Mouse (Mus musculus): ENCODE results near the gene Snrnp27. TPM values are rescaled to one million over a fixed set of nuclear protein-coding genes. Genes with fewer than 3 reads are reported as not detected.

Gene Snrnp27
- polyA plus RNA-seq, 1 experiment from 2014 or later, result 85.1 TPM

DNA sequence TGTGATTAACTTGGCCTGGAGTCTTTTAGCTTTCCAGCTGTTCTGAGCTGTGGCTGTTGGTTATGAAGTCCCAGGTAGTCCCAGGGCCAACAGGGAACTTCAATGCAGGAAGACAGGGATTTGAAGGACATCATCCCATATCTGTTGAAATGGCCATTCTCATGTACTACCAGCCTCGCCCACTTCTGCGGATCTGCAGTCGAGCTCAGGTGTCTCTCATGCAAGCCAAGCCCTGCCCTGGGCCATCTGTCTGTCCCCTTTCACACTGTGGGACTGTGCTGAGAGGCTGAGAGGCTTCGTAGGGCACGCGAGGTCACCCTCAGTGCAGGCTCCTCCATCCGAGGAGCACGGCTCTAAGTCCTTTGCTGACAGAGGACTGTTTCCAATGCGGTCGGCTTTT, 11.9 kb upstream of the Snrnp27 start:
- no peak for ATAC-seq
- WGBS, result 87% methylated on average over 10 of the region's 10 CpGs
- peaks cover 7% of the 10 kb centered on the region; the same call in 1 of the 2 replicates for H3K36me3 ChIP-seq (ENCODE audit: control insufficient read depth, insufficient read depth, low read length)

DNA sequence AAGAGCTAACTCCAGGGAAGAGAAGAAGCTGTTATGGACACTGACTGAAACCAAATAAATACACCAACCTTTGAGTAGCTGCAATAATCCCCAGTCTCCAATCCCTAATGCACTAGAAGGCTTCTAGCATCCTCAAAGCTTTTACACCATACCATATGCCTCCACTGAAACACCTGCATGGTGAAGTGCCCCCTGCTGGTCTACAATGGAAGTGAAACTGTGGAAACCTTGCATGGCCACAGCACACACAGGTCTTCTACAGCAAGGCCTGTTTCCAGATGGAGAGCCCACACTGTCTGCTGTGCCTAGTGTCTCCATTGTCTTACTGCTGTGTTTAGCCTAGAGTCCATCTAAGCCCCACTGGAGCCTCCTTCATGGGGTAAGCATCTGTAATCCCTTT, 10.1 kb upstream of the Snrnp27 start:
- Histone ChIP-seq H3K36me3 (ENCODE audit: control insufficient read depth, insufficient read depth, low read length) (peaks cover 8% of the 10 kb centered on the region), H3K4me2 (ENCODE audit: low read depth, low read length) (no peak overlapping the region), H3K4me1 (ENCODE audit: control insufficient read depth, insufficient read depth, low read length) (no peaks in the 10 kb centered on the region), H3K4me3 (ENCODE audit: low read length) (no peak overlapping the region), H3K27ac (ENCODE audit: low read length) (no peak overlapping the region), H3K9me3 (ENCODE audit: control insufficient read depth, low read length) (no peaks in the 10 kb centered on the region), H3K27me3 (replicated peaks; ENCODE audit: control insufficient read depth, insufficient read depth, low read length) (no peaks in the 10 kb centered on the region), H3K9ac (ENCODE audit: low read depth, low read length) (no peak overlapping the region)
- ATAC-seq, result no peak

More for the DNA sequence above, 11.9 kb upstream of the Snrnp27 start:
- no peaks in the 10 kb centered on the region for H3K4me1 ChIP-seq (ENCODE audit: control insufficient read depth, insufficient read depth, low read length)
- no peak overlapping the region for H3K4me3 ChIP-seq (ENCODE audit: low read length)
- H3K27me3 ChIP-seq (replicated peaks; ENCODE audit: control insufficient read depth, insufficient read depth, low read length), result no peaks in the 10 kb centered on the region
- no peak overlapping the region for H3K4me2 ChIP-seq (ENCODE audit: low read depth, low read length)
- H3K9me3 ChIP-seq (ENCODE audit: control insufficient read depth, low read length), result no peaks in the 10 kb centered on the region
- no peak overlapping the region for H3K9ac ChIP-seq (ENCODE audit: low read depth, low read length)
- H3K27ac ChIP-seq (ENCODE audit: low read length), result no peak overlapping the region

DNA sequence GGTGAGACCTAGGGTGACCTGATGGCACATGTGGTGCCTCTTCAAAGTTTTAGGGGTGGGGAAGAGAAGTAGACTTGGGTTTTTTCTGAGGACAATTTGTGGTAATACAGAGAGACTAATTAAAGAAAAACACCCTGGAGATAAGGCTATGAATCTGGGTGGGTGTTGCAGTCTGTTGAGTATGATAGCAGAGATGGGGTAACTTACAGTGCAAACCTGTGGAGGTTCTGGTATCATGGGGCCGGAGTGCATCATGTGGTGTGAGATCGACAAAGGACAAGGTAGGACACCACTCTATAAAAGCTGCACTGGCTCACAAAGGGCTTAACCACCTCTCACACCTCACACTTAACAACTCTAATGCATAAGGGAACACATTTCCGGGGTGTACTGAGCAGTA, 5.3 kb upstream of the Snrnp27 start:
- no peak for ATAC-seq
- peaks cover 5% of the 10 kb centered on the region for H3K36me3 ChIP-seq (ENCODE audit: control insufficient read depth, insufficient read depth, low read length)
- no peaks in the 10 kb centered on the region for H3K27me3 ChIP-seq (replicated peaks; ENCODE audit: control insufficient read depth, insufficient read depth, low read length)
- H3K4me2 ChIP-seq (ENCODE audit: low read depth, low read length), result no peak overlapping the region
- no peaks in the 10 kb centered on the region for H3K9me3 ChIP-seq (ENCODE audit: control insufficient read depth, low read length)
- no peak overlapping the region for H3K4me3 ChIP-seq (ENCODE audit: low read length)
- no peak overlapping the region for H3K9ac ChIP-seq (ENCODE audit: low read depth, low read length)
- H3K4me1 ChIP-seq (ENCODE audit: control insufficient read depth, insufficient read depth, low read length), result no peaks in the 10 kb centered on the region
- 91% methylated on average over 3 of the region's 3 CpGs for WGBS
- H3K27ac ChIP-seq (ENCODE audit: low read length), result no peak overlapping the region

DNA sequence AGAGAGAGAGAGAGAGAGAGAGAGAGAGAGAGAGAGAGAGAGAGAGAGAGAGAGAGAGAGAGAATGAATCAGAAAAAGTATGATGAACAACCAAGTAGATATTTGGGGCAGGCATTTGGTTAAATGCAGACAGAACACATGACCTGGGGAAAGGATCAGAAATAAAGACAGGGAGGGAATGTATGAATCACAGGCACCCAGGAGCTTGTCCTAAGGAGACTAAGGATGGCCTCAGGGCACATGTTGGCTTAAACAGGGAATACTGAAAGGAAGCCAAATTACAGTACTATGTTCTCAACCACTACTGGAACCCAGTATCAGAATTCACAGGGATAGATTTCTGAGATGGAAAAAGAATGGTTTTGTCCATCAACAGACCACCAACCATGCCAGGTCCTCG, 2.6 kb upstream of the Snrnp27 start:
- WGBS, result 76% methylated on average over 1 of the region's 1 CpGs
- Histone ChIP-seq H3K4me3 (ENCODE audit: low read length) (no peak overlapping the region), H3K4me2 (ENCODE audit: low read depth, low read length) (no peak overlapping the region), H3K9ac (ENCODE audit: low read depth, low read length) (no peak overlapping the region), H3K4me1 (ENCODE audit: control insufficient read depth, insufficient read depth, low read length) (0 out of 2 replicates have a peak, but pooled peaks cover 3% of the 10 kb centered on the region), H3K36me3 (ENCODE audit: control insufficient read depth, insufficient read depth, low read length) (peaks cover 8% of the 10 kb centered on the region), H3K27ac (ENCODE audit: low read length) (no peak overlapping the region), H3K9me3 (ENCODE audit: control insufficient read depth, low read length) (no peaks in the 10 kb centered on the region), H3K27me3 (replicated peaks; ENCODE audit: control insufficient read depth, insufficient read depth, low read length) (no peaks in the 10 kb centered on the region)
- ATAC-seq, result no peak

DNA sequence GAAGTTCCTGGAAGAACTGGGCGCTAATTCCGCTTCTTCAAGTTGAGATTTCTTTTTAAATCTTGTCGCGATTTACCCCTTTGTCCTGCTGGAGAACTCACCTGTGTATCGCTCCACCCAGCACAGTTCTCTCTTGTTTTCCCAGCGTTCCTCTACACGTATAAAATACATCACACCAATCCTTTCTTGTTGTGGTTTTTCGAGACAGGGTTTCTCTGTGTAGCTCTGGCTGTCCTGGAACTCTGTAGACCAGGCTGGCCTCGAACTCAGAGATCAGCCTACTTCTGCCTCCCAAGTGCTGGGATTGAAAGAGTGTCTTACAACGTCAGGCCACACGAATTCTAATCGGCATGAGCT, 311 bp upstream of the Snrnp27 start:
- H3K36me3 ChIP-seq (ENCODE audit: control insufficient read depth, insufficient read depth, low read length), result peaks cover 13% of the 10 kb centered on the region; the same call in 1 of the 2 replicates
- WGBS, result 36% methylated on average over 12 of the region's 12 CpGs
- H3K27me3 ChIP-seq (replicated peaks; ENCODE audit: control insufficient read depth, insufficient read depth, low read length), result no peaks in the 10 kb centered on the region
- H3K9ac ChIP-seq (ENCODE audit: low read depth, low read length), result peak overlapping the region; percentile 75
- 0 out of 2 replicates have a peak, but pooled peaks cover 3% of the 10 kb centered on the region for H3K4me1 ChIP-seq (ENCODE audit: control insufficient read depth, insufficient read depth, low read length)
- ATAC-seq, result peak; percentile 47
- peak overlapping the region; percentile 60 for H3K4me3 ChIP-seq (ENCODE audit: low read length)
- H3K27ac ChIP-seq (ENCODE audit: low read length), result peak overlapping the region; percentile 50
- H3K9me3 ChIP-seq (ENCODE audit: control insufficient read depth, low read length), result no peaks in the 10 kb centered on the region
- peak overlapping the region; percentile 58 for H3K4me2 ChIP-seq (ENCODE audit: low read depth, low read length)

DNA sequence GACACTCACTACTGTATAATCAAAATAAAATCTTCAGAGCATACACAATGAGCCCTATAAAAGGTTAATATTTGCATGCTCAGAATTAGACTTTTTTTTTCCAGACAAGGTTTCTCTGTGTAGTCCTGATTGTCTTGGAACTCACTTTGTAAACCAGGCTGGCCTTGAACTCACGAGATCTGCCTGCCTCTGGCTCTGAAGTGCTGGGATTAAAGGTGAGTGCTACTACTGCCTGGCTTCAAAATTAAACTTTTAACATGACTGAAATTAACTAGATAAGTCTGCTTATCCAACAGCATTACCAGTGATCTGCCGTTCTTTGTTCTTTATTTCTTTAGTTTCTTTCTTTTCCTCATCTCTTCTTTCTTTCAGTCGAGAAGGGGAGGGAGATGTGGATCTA, 3.0 kb downstream of the Snrnp27 start:
- Histone ChIP-seq H3K36me3 (ENCODE audit: control insufficient read depth, insufficient read depth, low read length) (peaks cover 20% of the 10 kb centered on the region; the same call in 1 of the 2 replicates), H3K27me3 (replicated peaks; ENCODE audit: control insufficient read depth, insufficient read depth, low read length) (no peaks in the 10 kb centered on the region)
- 89% methylated on average over 3 of the region's 3 CpGs for WGBS

DNA sequence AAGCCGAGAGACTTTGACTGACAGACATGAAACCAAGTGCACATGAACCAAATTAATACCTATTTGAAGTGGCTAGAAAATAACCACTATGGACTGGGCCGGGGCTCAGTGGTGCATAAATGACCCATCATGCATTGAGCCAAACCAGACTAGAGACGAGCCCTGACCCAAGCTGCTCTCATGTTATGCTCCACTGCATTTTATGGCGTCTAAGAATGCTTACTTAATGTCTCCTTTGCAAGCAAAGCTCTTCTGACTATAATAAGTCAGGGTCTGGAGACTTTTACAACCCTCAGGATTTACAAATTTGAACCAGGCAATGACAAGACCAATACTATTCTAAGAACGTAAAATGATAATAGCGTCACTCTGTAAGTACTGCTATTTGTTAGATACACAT, 6.0 kb downstream of the Snrnp27 start:
- no peak for ATAC-seq
- Histone ChIP-seq H3K9ac (ENCODE audit: low read depth, low read length) (no peak overlapping the region), H3K9me3 (ENCODE audit: control insufficient read depth, low read length) (no peaks in the 10 kb centered on the region), H3K4me2 (ENCODE audit: low read depth, low read length) (no peak overlapping the region), H3K4me1 (ENCODE audit: control insufficient read depth, insufficient read depth, low read length) (no peaks in the 10 kb centered on the region), H3K36me3 (ENCODE audit: control insufficient read depth, insufficient read depth, low read length) (peaks cover 22% of the 10 kb centered on the region), H3K4me3 (ENCODE audit: low read length) (no peak overlapping the region), H3K27me3 (replicated peaks; ENCODE audit: control insufficient read depth, insufficient read depth, low read length) (no peaks in the 10 kb centered on the region), H3K27ac (ENCODE audit: low read length) (no peak overlapping the region)
- WGBS, result 70% methylated on average over 6 of the region's 6 CpGs

More for the DNA sequence above, 3.0 kb downstream of the Snrnp27 start:
- Histone ChIP-seq H3K4me3 (ENCODE audit: low read length) (no peak overlapping the region), H3K9ac (ENCODE audit: low read depth, low read length) (no peak overlapping the region), H3K4me2 (ENCODE audit: low read depth, low read length) (no peak overlapping the region), H3K9me3 (ENCODE audit: control insufficient read depth, low read length) (no peaks in the 10 kb centered on the region), H3K4me1 (ENCODE audit: control insufficient read depth, insufficient read depth, low read length) (0 out of 2 replicates have a peak, but pooled peaks cover 3% of the 10 kb centered on the region), H3K27ac (ENCODE audit: low read length) (no peak overlapping the region)
- ATAC-seq, result no peak

DNA sequence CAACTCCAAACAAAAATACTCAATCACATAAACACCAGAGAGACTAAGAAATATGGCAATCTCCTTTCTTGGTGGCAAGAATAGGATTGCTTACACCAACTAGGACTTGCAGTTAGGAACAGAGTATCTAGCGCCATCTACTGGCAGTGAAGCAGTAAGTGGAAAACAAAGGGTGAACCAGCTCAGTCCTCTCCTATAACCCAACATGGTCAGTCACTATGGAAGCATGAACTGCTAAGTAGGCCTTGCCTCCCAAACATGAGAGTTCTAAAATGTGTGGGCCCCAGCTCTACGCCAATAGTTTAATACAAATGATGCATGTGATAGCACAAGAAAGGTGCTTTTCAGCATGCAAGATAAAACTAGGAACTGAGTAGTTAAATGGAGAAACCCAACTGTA, 13.4 kb downstream of the Snrnp27 start:
- no peak overlapping the region for H3K4me3 ChIP-seq (ENCODE audit: low read length)
- H3K9me3 ChIP-seq (ENCODE audit: control insufficient read depth, low read length), result no peaks in the 10 kb centered on the region
- peaks cover 22% of the 10 kb centered on the region for H3K4me1 ChIP-seq (ENCODE audit: control insufficient read depth, insufficient read depth, low read length)
- no peak overlapping the region for H3K4me2 ChIP-seq (ENCODE audit: low read depth, low read length)
- 14% methylated on average over 2 of the region's 2 CpGs for WGBS
- no peaks in the 10 kb centered on the region for H3K27me3 ChIP-seq (replicated peaks; ENCODE audit: control insufficient read depth, insufficient read depth, low read length)
- H3K36me3 ChIP-seq (ENCODE audit: control insufficient read depth, insufficient read depth, low read length), result peaks cover 4% of the 10 kb centered on the region
- no peak overlapping the region for H3K27ac ChIP-seq (ENCODE audit: low read length)
- no peak overlapping the region for H3K9ac ChIP-seq (ENCODE audit: low read depth, low read length)
- no peak for ATAC-seq

DNA sequence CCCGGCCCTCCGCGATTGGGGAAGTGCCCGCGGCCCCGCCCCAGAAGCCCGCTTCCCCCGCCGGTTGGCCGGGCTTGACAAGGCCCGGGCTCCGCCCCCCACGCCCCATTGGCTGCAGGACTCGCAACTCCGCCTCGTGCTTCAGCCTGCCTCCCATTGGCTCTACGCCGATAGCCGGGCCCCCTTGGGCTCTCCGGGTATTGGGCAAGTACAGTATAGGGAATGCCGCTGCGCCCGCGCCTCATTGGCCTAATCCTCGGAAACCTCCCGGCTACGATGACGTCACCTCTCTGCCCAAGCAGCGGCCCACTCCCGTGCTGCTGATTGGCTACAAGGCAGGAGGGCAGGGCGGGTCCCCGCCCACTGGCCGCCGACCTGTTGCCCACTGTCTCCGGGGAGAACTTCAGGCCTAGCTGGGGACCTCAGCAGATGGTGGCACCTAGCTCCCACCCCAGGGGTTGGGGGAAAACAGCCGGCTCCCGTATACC, 15.0 kb downstream of the Snrnp27 start:
- peak overlapping the region; percentile 38 for H3K27ac ChIP-seq (ENCODE audit: low read length)
- peak overlapping the region; percentile 76 for H3K4me2 ChIP-seq (ENCODE audit: low read depth, low read length)
- ATAC-seq, result peak; percentile 100
- peaks cover 4% of the 10 kb centered on the region; the same call in 1 of the 2 replicates for H3K36me3 ChIP-seq (ENCODE audit: control insufficient read depth, insufficient read depth, low read length)
- H3K4me3 ChIP-seq (ENCODE audit: low read length), result peak overlapping the region; percentile 81
- H3K27me3 ChIP-seq (replicated peaks; ENCODE audit: control insufficient read depth, insufficient read depth, low read length), result no peaks in the 10 kb centered on the region
- peak overlapping the region; percentile 72 for H3K9ac ChIP-seq (ENCODE audit: low read depth, low read length)
- peaks cover 29% of the 10 kb centered on the region for H3K4me1 ChIP-seq (ENCODE audit: control insufficient read depth, insufficient read depth, low read length)
- WGBS, result under 1% methylated on average over 34 of the region's 37 CpGs
- H3K9me3 ChIP-seq (ENCODE audit: control insufficient read depth, low read length), result no peaks in the 10 kb centered on the region
